Mouse (Mus musculus): ENCODE data around the gene Lmna. TPM values are rescaled to one million over a fixed set of nuclear protein-coding genes. Genes with fewer than 3 reads are reported as not detected.
A peak's percentile ranks its signal among the peaks of the same experiment; 100 is the strongest.

The Lmna gene
- polyA plus RNA-seq, 1 experiment from 2014 or later, result 100 TPM

DNA sequence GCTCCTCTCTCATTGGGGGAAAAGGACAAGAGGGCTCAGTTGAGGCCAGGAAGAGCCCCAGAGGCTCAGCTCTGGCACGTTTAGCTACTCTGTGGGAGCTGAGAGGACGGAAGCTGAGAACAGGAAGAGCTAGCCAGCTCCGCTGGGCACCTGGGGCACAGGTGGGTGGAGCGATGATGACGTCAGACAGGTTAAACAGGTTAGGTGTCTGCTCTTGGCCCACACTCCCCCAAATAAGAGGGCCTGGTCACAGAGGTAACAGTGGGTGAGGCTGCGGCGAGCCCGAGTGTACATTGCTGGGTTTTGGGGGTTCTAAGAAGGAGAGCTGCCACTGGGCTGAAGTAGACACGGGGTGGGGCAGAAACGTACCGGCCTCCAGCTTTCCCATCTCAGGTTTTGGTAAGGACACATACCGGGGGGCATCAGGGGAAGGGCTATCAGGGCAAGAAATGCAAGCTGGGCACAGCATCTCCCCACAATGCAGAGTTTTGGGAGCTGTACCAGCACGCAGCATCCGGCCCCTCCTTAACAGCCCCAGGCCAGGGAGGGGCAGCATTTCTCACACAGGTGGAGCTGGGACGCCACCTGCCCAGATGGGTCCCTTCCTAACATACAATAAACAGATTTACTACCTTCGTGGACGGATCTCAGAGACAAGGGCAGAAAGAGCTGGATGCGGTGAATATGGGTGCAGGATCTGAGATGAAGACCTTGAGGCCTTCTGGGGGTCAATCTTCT lies 38.6 kb upstream of the Lmna start, which contains the start of gene Rab25:
Gene Rab25, minus strand, starts transcription at position 121 of the 738 bp plus-strand sequence.
- H3K4me3 ChIP-seq (ENCODE audit: low read length), result peak within 1 kb of the TSS; percentile 30
- H3K9me3 ChIP-seq (ENCODE audit: low read length), result no peaks in the 10 kb centered on the region
- no peak for ATAC-seq (ENCODE audit: low FRiP score, low TSS enrichment)
- peak within 1 kb of the TSS; percentile 42; the same call in 1 of the 2 replicates for H3K9ac ChIP-seq (replicated peaks; ENCODE audit: low read length)
- 52% methylated on average over 18 of the region's 18 CpGs for WGBS
- peak within 1 kb of the TSS; percentile 46 for H3K4me2 ChIP-seq (replicated peaks; ENCODE audit: low read depth, low read length)
- H3K27ac ChIP-seq (ENCODE audit: low read length), result peak within 1 kb of the TSS; percentile 55; the same call in 1 of the 2 replicates
- H3K36me3 ChIP-seq (ENCODE audit: insufficient read depth, low read length), result no peaks in the 10 kb centered on the region
- peaks cover 19% of the 10 kb centered on the region for H3K4me1 ChIP-seq (ENCODE audit: insufficient read depth, low read length)
- H3K27me3 ChIP-seq (ENCODE audit: insufficient read depth, low read length), result no peaks in the 10 kb centered on the region

DNA sequence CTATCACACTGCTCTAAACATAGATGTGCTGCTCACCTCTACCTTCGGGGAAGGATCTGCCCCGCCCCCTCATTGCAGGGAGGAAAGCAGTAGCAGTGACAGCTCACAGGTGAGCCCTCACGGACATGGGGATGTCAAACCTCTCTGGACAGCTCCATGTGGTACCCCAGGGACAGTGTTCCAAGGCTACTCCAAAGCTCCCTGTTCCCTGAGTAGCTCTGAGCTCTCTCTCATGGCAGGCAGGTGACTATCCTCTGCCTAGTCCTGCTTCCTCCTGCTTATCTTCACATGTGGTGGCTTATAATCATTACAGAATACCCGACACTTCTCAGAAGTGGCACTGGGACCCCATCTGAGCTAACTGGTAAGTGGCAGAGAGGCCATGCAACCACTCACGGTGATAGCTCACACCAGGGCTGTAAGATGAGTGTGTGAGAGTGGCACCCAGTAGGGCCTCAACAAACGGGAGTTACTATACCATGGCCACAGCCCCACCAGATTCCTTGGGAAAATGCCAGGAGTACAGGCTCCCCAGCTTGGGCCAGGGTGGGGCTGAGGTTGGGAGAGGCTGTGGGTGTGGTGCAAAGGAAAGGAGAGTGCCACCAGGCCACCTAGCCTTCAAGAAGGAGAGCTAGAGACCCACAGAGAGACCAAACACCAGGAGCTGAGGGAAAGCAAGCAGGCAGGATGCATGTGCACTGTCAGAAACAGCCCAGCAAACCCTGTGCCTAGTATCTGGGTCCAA lies 37.1 kb upstream of the Lmna start:
- no peaks in the 10 kb centered on the region for H3K27me3 ChIP-seq (ENCODE audit: insufficient read depth, low read length)
- 71% methylated on average over 6 of the region's 6 CpGs for WGBS
- H3K36me3 ChIP-seq (ENCODE audit: insufficient read depth, low read length), result no peaks in the 10 kb centered on the region
- no peaks in the 10 kb centered on the region for H3K9me3 ChIP-seq (ENCODE audit: low read length)
- no peak overlapping the region for H3K4me2 ChIP-seq (replicated peaks; ENCODE audit: low read depth, low read length)
- H3K27ac ChIP-seq (ENCODE audit: low read length), result no peak overlapping the region
- H3K4me3 ChIP-seq (ENCODE audit: low read length), result no peak overlapping the region
- no peak overlapping the region for H3K9ac ChIP-seq (replicated peaks; ENCODE audit: low read length)
- ATAC-seq (ENCODE audit: low FRiP score, low TSS enrichment), result no peak
- peaks cover 16% of the 10 kb centered on the region for H3K4me1 ChIP-seq (ENCODE audit: insufficient read depth, low read length)

DNA sequence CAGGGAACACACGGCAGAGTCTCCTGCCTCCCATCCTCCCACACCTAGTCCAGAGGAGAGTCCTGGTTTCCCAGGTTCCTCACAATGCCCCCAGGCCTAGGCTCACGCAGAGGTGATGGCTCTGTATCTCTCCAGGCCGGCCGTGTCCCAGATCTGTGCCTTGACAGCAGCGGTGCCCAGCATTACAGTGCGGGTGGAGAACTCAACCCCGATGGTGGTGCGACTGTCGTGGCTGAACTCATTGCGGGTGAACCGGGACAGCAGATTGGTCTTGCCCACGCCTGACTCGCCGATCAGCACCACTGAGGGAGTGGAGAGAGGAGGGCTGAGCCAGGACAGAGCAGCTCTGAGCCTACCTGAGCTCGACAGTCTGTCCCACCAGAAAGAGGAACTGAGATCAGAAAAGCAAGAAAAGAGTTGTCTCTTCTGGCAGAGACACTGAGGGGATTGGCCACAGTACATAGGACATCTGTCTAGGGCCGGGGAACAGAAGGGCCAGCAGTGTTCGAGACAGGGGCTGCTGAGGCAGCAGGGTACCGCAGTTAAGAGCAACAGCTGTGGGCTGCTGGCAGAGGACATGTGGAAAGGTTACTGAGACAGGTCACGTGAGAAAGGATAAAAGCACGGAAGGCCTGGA lies 35.3 kb upstream of the Lmna start:
- 51% methylated on average over 20 of the region's 20 CpGs for WGBS
- H3K9me3 ChIP-seq (ENCODE audit: low read length), result no peaks in the 10 kb centered on the region
- H3K4me1 ChIP-seq (ENCODE audit: insufficient read depth, low read length), result peaks cover 9% of the 10 kb centered on the region; the same call in 1 of the 2 replicates
- peaks cover 4% of the 10 kb centered on the region; the same call in 1 of the 2 replicates for H3K36me3 ChIP-seq (ENCODE audit: insufficient read depth, low read length)
- ATAC-seq (ENCODE audit: low FRiP score, low TSS enrichment), result no peak
- H3K27ac ChIP-seq (ENCODE audit: low read length), result no peak overlapping the region
- H3K9ac ChIP-seq (replicated peaks; ENCODE audit: low read length), result peak overlapping the region; percentile 33; the same call in 1 of the 2 replicates
- H3K27me3 ChIP-seq (ENCODE audit: insufficient read depth, low read length), result no peaks in the 10 kb centered on the region
- H3K4me3 ChIP-seq (ENCODE audit: low read length), result no peak overlapping the region
- no peak overlapping the region for H3K4me2 ChIP-seq (replicated peaks; ENCODE audit: low read depth, low read length)

DNA sequence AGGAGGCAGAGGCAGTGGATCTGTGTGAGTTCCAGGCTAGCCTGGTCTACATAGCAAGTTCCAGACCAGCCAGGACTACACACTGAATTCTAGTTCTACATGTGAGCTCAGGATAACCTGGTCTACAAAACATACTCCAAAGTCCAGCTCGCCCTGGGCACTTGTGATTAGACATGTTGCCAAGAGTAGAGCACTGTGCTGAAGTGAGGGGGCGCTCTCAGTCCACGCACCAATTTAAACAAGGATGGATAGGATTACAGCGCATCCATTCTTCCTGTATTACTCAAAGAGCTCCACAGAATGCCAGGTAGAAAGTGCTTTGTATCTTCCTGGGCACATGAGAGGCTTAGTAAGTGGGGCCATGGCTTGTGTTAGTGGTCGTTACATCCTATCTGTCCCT lies 34.8 kb upstream of the Lmna start:
- WGBS, result 36% methylated on average over 5 of the region's 5 CpGs
- Histone ChIP-seq H3K27me3 (ENCODE audit: insufficient read depth, low read length) (no peaks in the 10 kb centered on the region), H3K4me1 (ENCODE audit: insufficient read depth, low read length) (peaks cover 9% of the 10 kb centered on the region; the same call in 1 of the 2 replicates), H3K36me3 (ENCODE audit: insufficient read depth, low read length) (peaks cover 4% of the 10 kb centered on the region; the same call in 1 of the 2 replicates), H3K9me3 (ENCODE audit: low read length) (no peaks in the 10 kb centered on the region), H3K4me3 (ENCODE audit: low read length) (no peak overlapping the region), H3K4me2 (replicated peaks; ENCODE audit: low read depth, low read length) (no peak overlapping the region), H3K27ac (ENCODE audit: low read length) (no peak overlapping the region), H3K9ac (replicated peaks; ENCODE audit: low read length) (0 out of 2 replicates have a peak overlapping the region, but pooled peaks have one; percentile 33)
- no peak for ATAC-seq (ENCODE audit: low FRiP score, low TSS enrichment)

DNA sequence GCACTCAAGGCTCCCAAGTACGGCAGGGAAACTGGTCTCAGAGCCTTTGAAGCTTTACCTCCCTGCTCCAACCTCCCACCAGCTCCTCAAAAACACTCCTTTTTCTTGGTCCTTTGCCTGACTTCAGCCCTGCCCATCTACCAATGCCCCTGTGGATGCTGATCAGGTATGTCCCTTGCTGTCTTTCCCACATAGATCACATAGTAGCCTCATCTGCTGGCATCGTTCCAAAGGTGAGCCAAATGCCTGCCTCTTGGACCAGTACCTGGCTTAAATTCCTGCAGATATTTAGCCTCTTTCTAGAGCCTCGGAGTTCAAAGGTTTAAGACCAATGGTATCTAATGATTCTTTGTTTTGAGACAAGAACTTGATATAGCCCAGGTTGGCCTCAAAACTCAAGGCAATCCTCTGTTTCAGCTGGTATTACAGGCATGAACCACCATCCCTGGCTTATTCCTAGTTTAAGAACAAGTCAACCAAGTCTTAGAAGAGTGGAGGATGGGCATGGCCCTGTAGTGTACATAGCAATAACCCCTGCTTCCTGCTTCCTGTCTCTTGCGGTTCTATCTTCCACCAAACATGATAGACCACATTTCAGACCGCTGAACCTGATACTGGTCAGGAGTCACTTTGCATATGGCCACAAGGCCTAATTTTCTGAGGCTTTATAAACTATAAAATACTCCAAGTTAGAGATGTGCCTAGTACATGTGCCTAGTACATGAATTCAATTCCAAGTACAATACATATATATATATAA lies 34.1 kb upstream of the Lmna start:
- Histone ChIP-seq H3K4me1 (ENCODE audit: insufficient read depth, low read length) (peaks cover 12% of the 10 kb centered on the region), H3K9ac (replicated peaks; ENCODE audit: low read length) (no peak overlapping the region), H3K4me2 (replicated peaks; ENCODE audit: low read depth, low read length) (no peak overlapping the region), H3K4me3 (ENCODE audit: low read length) (no peak overlapping the region), H3K36me3 (ENCODE audit: insufficient read depth, low read length) (peaks cover 6% of the 10 kb centered on the region; the same call in 1 of the 2 replicates), H3K27ac (ENCODE audit: low read length) (no peak overlapping the region), H3K27me3 (ENCODE audit: insufficient read depth, low read length) (no peaks in the 10 kb centered on the region), H3K9me3 (ENCODE audit: low read length) (no peaks in the 10 kb centered on the region)
- 56% methylated on average over 5 of the region's 5 CpGs for WGBS
- ATAC-seq (ENCODE audit: low FRiP score, low TSS enrichment), result no peak

DNA sequence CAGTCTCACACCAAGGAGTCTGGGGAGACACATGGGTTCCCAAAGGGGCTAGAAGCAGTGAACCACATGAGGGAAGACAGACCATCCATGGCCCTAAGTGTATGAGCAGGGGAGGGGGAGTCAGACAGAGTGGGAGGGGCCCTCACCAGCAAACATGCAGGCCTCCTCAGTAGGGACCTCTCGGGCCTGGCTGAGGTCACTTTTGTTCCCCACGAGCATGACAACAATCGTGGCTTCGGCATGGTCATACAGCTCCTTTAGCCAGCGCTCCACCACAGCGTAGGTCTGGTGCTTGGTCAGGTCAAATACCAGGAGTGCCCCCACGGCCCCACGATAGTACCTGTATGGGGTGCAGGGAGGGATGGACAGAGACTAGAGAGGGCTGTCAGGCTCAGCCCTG lies 33.4 kb upstream of the Lmna start:
- no peaks in the 10 kb centered on the region for H3K27me3 ChIP-seq (ENCODE audit: insufficient read depth, low read length)
- ATAC-seq (ENCODE audit: low FRiP score, low TSS enrichment), result no peak
- peaks cover 19% of the 10 kb centered on the region for H3K4me1 ChIP-seq (ENCODE audit: insufficient read depth, low read length)
- no peak overlapping the region for H3K27ac ChIP-seq (ENCODE audit: low read length)
- H3K4me2 ChIP-seq (replicated peaks; ENCODE audit: low read depth, low read length), result no peak overlapping the region
- no peak overlapping the region for H3K4me3 ChIP-seq (ENCODE audit: low read length)
- H3K36me3 ChIP-seq (ENCODE audit: insufficient read depth, low read length), result peaks cover 12% of the 10 kb centered on the region
- H3K9ac ChIP-seq (replicated peaks; ENCODE audit: low read length), result no peak overlapping the region
- H3K9me3 ChIP-seq (ENCODE audit: low read length), result no peaks in the 10 kb centered on the region
- 77% methylated on average over 8 of the region's 8 CpGs for WGBS

DNA sequence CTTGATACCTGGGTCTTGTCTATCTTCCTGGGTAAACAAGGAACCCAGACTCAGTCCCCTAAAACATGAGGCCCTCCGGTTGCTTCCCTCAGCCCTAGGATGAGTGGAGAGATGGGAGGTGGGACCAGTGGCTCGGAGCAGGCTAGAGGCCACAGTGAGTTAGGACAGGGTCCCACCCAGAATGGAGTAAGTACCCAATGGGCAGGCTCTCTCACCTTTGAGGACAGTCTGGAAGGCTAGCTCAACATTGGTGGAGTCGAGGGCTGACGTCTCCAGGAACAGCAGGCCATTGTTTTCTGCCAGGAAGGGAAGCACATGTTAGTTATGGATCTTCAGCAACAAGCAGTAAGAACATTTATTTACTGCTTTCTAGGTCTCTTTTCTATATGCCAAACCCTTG lies 32.7 kb upstream of the Lmna start:
- no peak for ATAC-seq (ENCODE audit: low FRiP score, low TSS enrichment)
- H3K9me3 ChIP-seq (ENCODE audit: low read length), result no peaks in the 10 kb centered on the region
- no peak overlapping the region for H3K4me3 ChIP-seq (ENCODE audit: low read length)
- WGBS, result 71% methylated on average over 4 of the region's 4 CpGs
- no peak overlapping the region for H3K4me2 ChIP-seq (replicated peaks; ENCODE audit: low read depth, low read length)
- H3K9ac ChIP-seq (replicated peaks; ENCODE audit: low read length), result no peak overlapping the region
- H3K36me3 ChIP-seq (ENCODE audit: insufficient read depth, low read length), result peaks cover 19% of the 10 kb centered on the region
- no peaks in the 10 kb centered on the region for H3K27me3 ChIP-seq (ENCODE audit: insufficient read depth, low read length)
- no peak overlapping the region for H3K27ac ChIP-seq (ENCODE audit: low read length)
- peaks cover 26% of the 10 kb centered on the region for H3K4me1 ChIP-seq (ENCODE audit: insufficient read depth, low read length)

DNA sequence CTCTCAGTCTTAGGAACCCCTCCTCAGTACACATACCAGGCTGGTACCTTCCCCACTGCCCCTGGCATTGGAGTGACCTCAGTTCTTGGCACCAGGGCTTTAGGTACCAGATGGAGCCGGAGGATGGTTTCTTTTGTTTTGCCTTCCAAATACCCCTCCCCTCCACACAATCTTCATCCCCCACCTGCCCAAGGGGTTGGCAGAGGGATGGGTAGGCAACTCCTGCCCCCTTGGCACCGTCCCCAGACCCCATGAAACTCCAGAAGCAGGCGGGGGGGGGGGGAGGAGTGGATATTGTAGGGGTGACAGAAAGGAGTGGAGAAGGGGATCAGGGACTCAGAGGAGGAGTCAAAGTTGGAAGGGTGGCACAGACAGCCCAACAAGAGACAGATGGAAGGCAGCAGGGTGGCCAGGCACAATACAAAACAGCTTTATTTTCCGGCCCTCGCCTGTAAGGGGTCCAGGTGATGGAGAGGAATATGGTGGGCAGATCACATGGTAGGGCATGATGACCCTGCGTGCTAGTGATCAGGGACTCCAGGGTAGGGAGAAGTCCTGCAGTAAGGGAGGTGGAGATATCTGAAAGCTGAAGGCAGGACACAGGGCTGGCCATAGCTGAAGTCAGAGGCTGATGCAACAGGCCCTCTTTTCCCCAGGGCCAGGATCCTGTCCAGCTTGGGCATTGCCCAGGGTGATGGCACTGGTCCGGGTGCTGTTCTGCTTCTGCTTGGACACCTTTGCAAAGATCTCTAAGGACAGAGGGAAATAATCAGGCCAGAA lies 32.1 kb upstream of the Lmna start:
- H3K27ac ChIP-seq (ENCODE audit: low read length), result no peak overlapping the region
- no peak overlapping the region for H3K9ac ChIP-seq (replicated peaks; ENCODE audit: low read length)
- no peak overlapping the region for H3K4me3 ChIP-seq (ENCODE audit: low read length)
- H3K27me3 ChIP-seq (ENCODE audit: insufficient read depth, low read length), result no peaks in the 10 kb centered on the region
- H3K4me2 ChIP-seq (replicated peaks; ENCODE audit: low read depth, low read length), result no peak overlapping the region
- peaks cover 33% of the 10 kb centered on the region for H3K4me1 ChIP-seq (ENCODE audit: insufficient read depth, low read length)
- 70% methylated on average over 6 of the region's 7 CpGs for WGBS
- peaks cover 26% of the 10 kb centered on the region for H3K36me3 ChIP-seq (ENCODE audit: insufficient read depth, low read length)
- ATAC-seq (ENCODE audit: low FRiP score, low TSS enrichment), result 0 out of 2 replicates have a peak, but pooled peaks have one; percentile 2
- H3K9me3 ChIP-seq (ENCODE audit: low read length), result no peaks in the 10 kb centered on the region

DNA sequence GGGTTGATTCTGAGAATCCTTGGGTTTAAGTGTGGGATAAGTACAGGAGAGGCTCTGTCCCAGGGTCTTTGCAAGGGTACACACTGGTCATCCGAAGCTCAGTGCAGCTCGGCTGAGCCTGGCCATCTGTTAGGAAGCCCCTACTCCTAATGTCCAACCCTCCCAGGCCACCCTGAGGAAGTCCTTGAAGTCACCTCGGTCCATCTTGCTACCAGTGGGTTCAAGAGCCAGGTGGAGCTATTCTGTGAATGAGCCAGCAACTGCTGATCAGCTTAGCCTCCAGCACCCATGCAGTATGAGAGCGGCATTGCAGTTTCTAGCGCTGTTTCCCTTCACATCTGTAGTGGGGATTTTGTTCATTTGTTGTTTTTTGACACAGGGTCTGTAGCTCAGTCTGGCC lies 30.3 kb upstream of the Lmna start:
- Histone ChIP-seq H3K4me1 (ENCODE audit: insufficient read depth, low read length) (peaks cover 49% of the 10 kb centered on the region), H3K27me3 (ENCODE audit: insufficient read depth, low read length) (no peaks in the 10 kb centered on the region), H3K4me2 (replicated peaks; ENCODE audit: low read depth, low read length) (no peak overlapping the region), H3K9ac (replicated peaks; ENCODE audit: low read length) (no peak overlapping the region), H3K9me3 (ENCODE audit: low read length) (no peaks in the 10 kb centered on the region), H3K4me3 (ENCODE audit: low read length) (no peak overlapping the region), H3K27ac (ENCODE audit: low read length) (peak overlapping the region; percentile 31; the same call in 1 of the 2 replicates), H3K36me3 (ENCODE audit: insufficient read depth, low read length) (peaks cover 34% of the 10 kb centered on the region)
- no peak for ATAC-seq (ENCODE audit: low FRiP score, low TSS enrichment)
- 58% methylated on average over 5 of the region's 5 CpGs for WGBS
